Comparison of ENCODE assay signal across 10 mouse cellular contexts in the genomic region with DNA sequence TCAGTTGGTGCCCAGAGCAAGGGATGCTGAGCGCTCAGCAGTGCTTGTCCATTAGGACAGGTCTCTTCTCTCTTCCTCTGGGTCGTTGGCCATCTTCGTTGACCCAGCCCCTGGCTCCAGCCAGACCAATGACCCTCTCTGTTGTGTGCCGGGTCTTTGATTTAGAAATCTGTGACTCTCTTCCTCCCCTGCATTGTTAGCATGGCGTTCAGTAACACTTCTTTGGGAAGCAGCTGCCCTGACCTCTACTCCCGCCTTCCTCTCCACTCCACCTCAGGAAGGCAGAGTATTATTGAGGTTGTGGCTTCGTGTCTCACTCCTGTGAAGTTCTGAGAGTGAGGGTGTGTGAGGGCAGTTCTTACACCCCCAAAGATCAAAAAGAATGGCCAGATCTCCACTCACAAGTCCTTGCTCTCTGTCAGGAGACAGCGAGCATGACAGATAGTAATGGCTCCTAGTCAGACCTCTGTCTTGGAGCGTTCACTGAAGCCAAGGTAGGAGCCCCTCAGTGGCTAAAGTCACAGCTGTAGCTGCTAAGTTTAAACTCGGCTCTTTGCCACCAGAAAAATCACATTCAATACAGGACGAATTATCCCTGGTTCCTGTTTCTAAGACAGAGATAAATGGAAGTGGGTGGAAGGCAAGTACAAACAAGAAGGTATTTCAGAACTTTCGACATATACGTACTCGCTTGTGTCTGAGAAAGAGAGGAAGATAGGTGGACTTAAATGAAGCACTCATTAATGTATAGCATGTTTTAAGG. TPM values are rescaled to one million over a fixed set of nuclear protein-coding genes. Genes with fewer than 3 reads are reported as not detected.
DNase-seq lines count a peak whose midpoint lies in the region; ATAC-seq and TF ChIP-seq lines count a peak whose summit lies in the region.
"Had no signal": no experiment of that assay in that cellular context is flagged by ENCODE, and none has a peak within 500 bp of the region (broad histone marks: within the 10 kb centered on the region; RNA-seq: fewer than 3 reads in every experiment).

No protein-coding gene starts in this region.

- TF ChIP-seq POLR2A in bone marrow, adult 2 months (IDR thresholded peaks at IDR 0.05; ENCODE audit: borderline replicate concordance, control insufficient read depth, low read depth, low read length): no peak

- no peak overlapping the region; the same call in 1 of the 2 replicates for H3K4me2 ChIP-seq in kidney, embryonic 15.5 days
- H3K4me2 ChIP-seq in limb, embryonic 15.5 days: no peak overlapping the region

- peak overlapping the region; percentile 61 for H3K27ac ChIP-seq in kidney, embryonic 15.5 days
- H3K27ac ChIP-seq in bone marrow, adult 2 months (ENCODE audit: control insufficient read depth, insufficient read depth, low read depth, low read length, poor library complexity): peak overlapping the region; percentile 57
- H3K27ac ChIP-seq in limb, embryonic 15.5 days: peak overlapping the region; percentile 30; the same call in 1 of the 2 replicates
- H3K27ac ChIP-seq: liver, embryonic 14.5 days had no signal

- H3K4me1 ChIP-seq in kidney, embryonic 15.5 days: peaks cover 39% of the 10 kb centered on the region
- peaks cover 7% of the 10 kb centered on the region for H3K4me1 ChIP-seq in bone marrow, adult 2 months (ENCODE audit: control insufficient read depth, insufficient read depth, low read length)
- peaks cover 8% of the 10 kb centered on the region; the same call in 1 of the 2 replicates for H3K4me1 ChIP-seq in limb, embryonic 15.5 days

- 42% methylated on average over 14 of the region's 14 CpGs for WGBS in kidney, embryonic 15.5 days
- WGBS in bone marrow, adult 2 months: 58% methylated on average over 14 of the region's 14 CpGs
- 63% methylated on average over 14 of the region's 14 CpGs for WGBS in limb, embryonic 15.5 days

- H3K4me3 ChIP-seq in kidney, embryonic 15.5 days (replicated peaks): no peak overlapping the region
- peak overlapping the region; percentile 6 for H3K4me3 ChIP-seq in bone marrow, adult 2 months (replicated peaks; ENCODE audit: control insufficient read depth, low read depth, low read length)
- H3K4me3 ChIP-seq in limb, embryonic 15.5 days: no peak overlapping the region

- no peak overlapping the region for H3K9ac ChIP-seq in kidney, embryonic 15.5 days
- H3K9ac ChIP-seq in limb, embryonic 15.5 days: no peak overlapping the region
- H3K9ac ChIP-seq: liver, embryonic 14.5 days had no signal

- H3K9me3 ChIP-seq in kidney, embryonic 15.5 days (replicated peaks): no peaks in the 10 kb centered on the region
- no peaks in the 10 kb centered on the region for H3K9me3 ChIP-seq in limb, embryonic 15.5 days

- H3K36me3 ChIP-seq in kidney, embryonic 15.5 days: no peaks in the 10 kb centered on the region
- H3K36me3 ChIP-seq in limb, embryonic 15.5 days: no peaks in the 10 kb centered on the region

- H3K27me3 ChIP-seq in kidney, embryonic 15.5 days: no peaks in the 10 kb centered on the region
- H3K27me3 ChIP-seq in limb, embryonic 15.5 days: no peaks in the 10 kb centered on the region

- ATAC-seq in kidney, embryonic 15.5 days (replicated peaks; ENCODE audit: low FRiP score): no peak; the same call in 1 of the 2 replicates
- no peak for ATAC-seq in limb, embryonic 15.5 days (ENCODE audit: insufficient number of reproducible peaks, low FRiP score, low TSS enrichment, low read depth)
- ATAC-seq in erythroid progenitor cell, adult 5-6 weeks (replicated peaks; ENCODE audit: low FRiP score, poor library complexity, severe bottlenecking): no peak

- DNase-seq in kidney, postnatal 36 days: no peak
- peak; percentile 52 for DNase-seq in CD4-positive helper T cell, adult 2 months (ENCODE audit: low read depth, low spot score)
- DNase-seq in c-Kit-positive CD71-positive TER-119-positive erythroid progenitor cells, embryonic 14.5 days (ENCODE audit: low spot score): no peak
- no peak for DNase-seq in right cerebral cortex, postnatal 14 days
- DNase-seq: kidney, adult 2 months had no signal

- TF ChIP-seq CTCF in bone marrow, adult 2 months (IDR thresholded peaks at IDR 0.05; ENCODE audit: control insufficient read depth, insufficient read depth, low read length): peak; percentile 3; the same call in 1 of the 2 replicates

RNA-seq across cellular contexts. Expression of a gene that starts 2.7 kb away (rescaled TPM):
- polyA plus RNA-seq in kidney, embryonic 15.5 days (2015; fragmentation: Nextera tagmentation; extraction: Ambion mirVana): 4.1 and 4.9 TPM in 2 replicates
- polyA plus RNA-seq in bone marrow, adult 2 months (2011; ENCODE audit: insufficient read depth, insufficient read length, low replicate concordance, missing spikeins): 0.83 and 1.5 TPM in 2 replicates
- polyA plus RNA-seq in limb, embryonic 15.5 days (2015; fragmentation: Nextera tagmentation; extraction: Ambion mirVana): 3.9 and 5.0 TPM in 2 replicates
- 2.5 and 4.3 TPM in 2 replicates for total RNA-seq in erythroid progenitor cell, adult 5-6 weeks (2015; ENCODE audit: low replicate concordance)
- total RNA-seq in erythroid progenitor cell, adult 5-6 weeks (2017; ENCODE audit: low replicate concordance): 1.2 and 1.5 TPM in 2 replicates

RNA-seq across cellular contexts. Expression of a gene that starts 46.7 kb away (rescaled TPM):
- 0.30 and 0.39 TPM in 2 replicates for polyA plus RNA-seq in kidney, embryonic 15.5 days (2015; fragmentation: Nextera tagmentation; extraction: Ambion mirVana)
- polyA plus RNA-seq in bone marrow, adult 2 months (2011; ENCODE audit: insufficient read depth, insufficient read length, low replicate concordance, missing spikeins): 2.8 and 3.4 TPM in 2 replicates
- 0.15 and 0.30 TPM in 2 replicates for polyA plus RNA-seq in limb, embryonic 15.5 days (2015; fragmentation: Nextera tagmentation; extraction: Ambion mirVana)
- 4.0 TPM in 1 of 2 replicates, not detected in the other for total RNA-seq in erythroid progenitor cell, adult 5-6 weeks (2015; ENCODE audit: low replicate concordance)
- 0.64 and 2.9 TPM in 2 replicates for total RNA-seq in erythroid progenitor cell, adult 5-6 weeks (2017; ENCODE audit: low replicate concordance)
